Mouse (Mus musculus): Measurements from ENCODE around the gene Scube1. TPM values are rescaled to one million over a fixed set of nuclear protein-coding genes. Genes with fewer than 3 reads are reported as not detected.

Scube1 gene
- total and polyA plus RNA-seq, 2 experiments from 2014 or later: 3.3 to 13.4 TPM

DNA sequence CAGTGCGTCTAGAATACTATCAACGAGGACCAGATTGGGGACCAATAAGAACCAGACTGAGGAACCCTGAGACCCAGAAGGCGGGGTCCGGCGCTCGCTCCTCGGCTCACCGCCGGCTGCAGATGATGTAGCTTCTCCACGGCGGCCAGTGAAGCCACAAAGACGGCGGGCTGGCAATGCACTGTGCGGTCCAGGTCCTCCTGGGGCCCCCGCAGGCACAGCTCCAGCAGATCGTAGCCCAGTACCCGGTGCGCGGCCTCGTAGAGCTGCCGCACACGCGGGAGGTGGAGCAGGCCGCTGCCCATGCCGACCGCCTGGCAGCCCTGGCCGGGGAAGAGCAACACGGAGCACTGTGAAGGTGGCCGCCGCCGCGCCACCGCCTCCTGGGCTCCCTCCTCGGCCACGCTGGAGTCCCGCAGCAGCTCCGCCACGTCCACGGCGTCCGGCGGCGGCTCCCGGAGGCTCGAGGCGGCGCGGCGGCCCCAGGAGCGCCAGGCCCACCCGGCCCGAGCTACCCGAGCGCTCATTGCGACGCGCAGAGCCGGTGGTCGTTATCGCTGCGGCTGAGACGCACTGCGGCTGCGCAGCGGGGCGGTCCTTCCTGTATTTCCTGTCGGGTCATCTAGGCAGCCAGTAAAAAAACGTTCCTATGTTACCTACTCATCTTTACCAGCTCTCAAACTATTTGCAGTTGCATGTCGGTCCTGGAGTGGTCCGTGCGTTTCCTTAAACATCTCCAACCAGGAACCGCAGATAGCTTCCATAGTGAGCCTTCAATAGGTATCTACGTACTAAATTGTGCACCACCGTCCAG, 169.5 kb downstream of the Scube1 start:
- WGBS: under 1% methylated on average over 73 of the region's 74 CpGs
- H3K9ac ChIP-seq (replicated peaks; ENCODE audit: low read length): peak overlapping the region; percentile 92
- peaks cover 3% of the 10 kb centered on the region; the same call in 1 of the 2 replicates for H3K4me1 ChIP-seq (ENCODE audit: insufficient read depth, low read length)
- no peaks in the 10 kb centered on the region for H3K27me3 ChIP-seq (ENCODE audit: insufficient read depth, low read length)
- H3K4me2 ChIP-seq (ENCODE audit: low read depth, low read length): peak overlapping the region; percentile 71
- peak overlapping the region; percentile 74 for H3K4me3 ChIP-seq (ENCODE audit: low read length)
- TF ChIP-seq CTCF (IDR thresholded peaks at IDR 0.05; ENCODE audit: low read depth): no peak
- ATAC-seq: peak; percentile 91
- H3K9me3 ChIP-seq (ENCODE audit: low read length): no peaks in the 10 kb centered on the region
- peaks cover 3% of the 10 kb centered on the region; the same call in 1 of the 2 replicates for H3K36me3 ChIP-seq (ENCODE audit: insufficient read depth, low read length)
- H3K27ac ChIP-seq: peak overlapping the region; percentile 96
- DNase-seq (ENCODE audit: low spot score): peak; percentile 95

Other genes with a start within 250 kb of the Scube1 start
- gene Ttll1, start 214.1 kb downstream of the Scube1 start, total RNA-seq (2014; rRNA removed): 36.2 and 39.2 TPM in 2 replicates
- 91.9 and 104 TPM in 2 replicates for gene Ttll1, start 214.1 kb downstream of the Scube1 start, polyA plus RNA-seq (2015; fragmentation: Nextera tagmentation; extraction: Ambion mirVana)
- 0.16 and 0.97 TPM in 2 replicates for gene Bik, start 198.2 kb downstream of the Scube1 start, total RNA-seq (2014; rRNA removed)
- 0.68 and 1.3 TPM in 2 replicates for gene Bik, start 198.2 kb downstream of the Scube1 start, polyA plus RNA-seq (2015; fragmentation: Nextera tagmentation; extraction: Ambion mirVana)
- 5.0 and 9.6 TPM in 2 replicates for gene Tspo, start 161.4 kb downstream of the Scube1 start, total RNA-seq (2014; rRNA removed)
- gene Tspo, start 161.4 kb downstream of the Scube1 start, polyA plus RNA-seq (2015; fragmentation: Nextera tagmentation; extraction: Ambion mirVana): 17.1 and 17.3 TPM in 2 replicates
- 50.1 and 54.2 TPM in 2 replicates for gene Mcat, start 161.2 kb downstream of the Scube1 start, total RNA-seq (2014; rRNA removed)
- gene Mcat, start 161.2 kb downstream of the Scube1 start, polyA plus RNA-seq (2015; fragmentation: Nextera tagmentation; extraction: Ambion mirVana): 35.2 and 36.9 TPM in 2 replicates
- 56.9 and 60.6 TPM in 2 replicates for gene Ttll12, start 129.9 kb downstream of the Scube1 start, total RNA-seq (2014; rRNA removed)
- gene Ttll12, start 129.9 kb downstream of the Scube1 start, polyA plus RNA-seq (2015; fragmentation: Nextera tagmentation; extraction: Ambion mirVana): 31.3 and 32.6 TPM in 2 replicates
- 31.4 and 48.3 TPM in 2 replicates for gene Mpped1, start 54.4 kb upstream of the Scube1 start, total RNA-seq (2014; rRNA removed)
- gene Mpped1, start 54.4 kb upstream of the Scube1 start, polyA plus RNA-seq (2015; fragmentation: Nextera tagmentation; extraction: Ambion mirVana): 13.5 and 14.2 TPM in 2 replicates

Data from hindbrain, postnatal 0 days (tissue).